Mouse (Mus musculus) liver, embryonic 13.5 days (tissue): ENCODE measurements around the gene Rbm6. TPM values are rescaled to one million over a fixed set of nuclear protein-coding genes. Genes with fewer than 3 reads are reported as not detected.

Source experiments
- ATAC-seq: fragments of 200-750 bp; cut with Nextera tagmentation; 2 replicates; pipeline ENCODE4 v1.8.0; 2017; ENCODE audit warnings: low read depth, mild to moderate bottlenecking, moderate number of reproducible peaks, moderate library complexity
- DNase-seq: peaks from one replicate; pipeline ENCODE4 v3.0.0; 2022
- H3K27ac ChIP-seq: fragments of 300-500 bp; sonication (generic); 2 replicates; pipeline ENCODE4 v1.5.1; 2015; ENCODE audit warnings: moderate library complexity, mild to moderate bottlenecking, inconsistent platforms
- H3K27me3 ChIP-seq: fragments of 300-500 bp; sonication (generic); 2 replicates; pipeline ENCODE4 v1.6.1; 2015; ENCODE audit warnings: mild to moderate bottlenecking, inconsistent platforms
- H3K36me3 ChIP-seq: fragments of 300-500 bp; sonication (generic); 2 replicates; pipeline ENCODE4 v1.6.1; 2015; ENCODE audit warnings: mild to moderate bottlenecking, inconsistent platforms
- H3K4me1 ChIP-seq: fragments of 300-500 bp; sonication (generic); replicated peaks from 2 replicates; pipeline ENCODE4 v1.6.1; 2015; ENCODE audit warnings: inconsistent platforms
- H3K4me2 ChIP-seq: fragments of 300-500 bp; sonication (generic); 2 replicates; pipeline ENCODE4 v1.6.1; 2015; ENCODE audit warnings: inconsistent platforms, mild to moderate bottlenecking, moderate library complexity
- H3K4me3 ChIP-seq: fragments of 300-500 bp; sonication (generic); replicated peaks from 2 replicates; pipeline ENCODE4 v1.5.1; 2015; ENCODE audit warnings: mild to moderate bottlenecking, inconsistent platforms
- H3K9ac ChIP-seq: fragments of 300-500 bp; sonication (generic); 2 replicates; pipeline ENCODE4 v1.6.1; 2015; ENCODE audit warnings: mild to moderate bottlenecking, inconsistent platforms
- H3K9me3 ChIP-seq: fragments of 300-500 bp; sonication (generic); replicated peaks from 2 replicates; pipeline ENCODE4 v1.6.1; 2016; ENCODE audit warnings: inconsistent platforms
- WGBS: fragments of 180-500 bp; shearing (Covaris S2); methylation state at CpG from one replicate; pipeline ENCODE4 v1.1.7; 2015; ENCODE audit not compliant: insufficient replicate concordance; 5-methylcytosine and 5-hydroxymethylcytosine counted together
- polyA plus RNA-seq: library from polyadenylated mRNA; unstranded; fragments of >200 nt; fragmentation: Nextera tagmentation; extraction: Ambion mirVana; gene quantifications from 2 replicates; pipeline ENCODE4 v1.2.1, GENCODE M21; 2015

Rbm6 gene
- polyA plus RNA-seq: 30.4 and 36.2 TPM in 2 replicates

- peaks cover 10% of the 10 kb centered on the region; the same call in 1 of the 2 replicates for H3K27me3 ChIP-seq
- no peak for ATAC-seq
- 5% methylated on average over 14 of the region's 14 CpGs for WGBS
- no peaks in the 10 kb centered on the region for H3K9me3 ChIP-seq
- H3K4me2 ChIP-seq: peak within 1 kb of the TSS; percentile 79
- peak within 1 kb of the TSS; percentile 99 for H3K27ac ChIP-seq
- no peak for DNase-seq
- H3K4me3 ChIP-seq: peak within 1 kb of the TSS; percentile 77
- peak within 1 kb of the TSS; percentile 96 for H3K9ac ChIP-seq
- H3K36me3 ChIP-seq: peaks cover 5% of the 10 kb centered on the region
- peaks cover 30% of the 10 kb centered on the region for H3K4me1 ChIP-seq
These were observed at the start of gene Rbm6 for GRCm38 (mm10) chr9:107873137-107873536. Gene Rbm6 (minus strand): TSS chr9:107873237.

- Histone ChIP-seq H3K4me2 (no peak overlapping the region), H3K4me3 (no peak overlapping the region), H3K27me3 (peaks cover 21% of the 10 kb centered on the region), H3K36me3 (no peaks in the 10 kb centered on the region), H3K27ac (no peak overlapping the region), H3K9me3 (no peaks in the 10 kb centered on the region), H3K9ac (no peak overlapping the region), H3K4me1 (peaks cover 7% of the 10 kb centered on the region; the same call in 1 of the 2 replicates)
- no peak for ATAC-seq
- DNase-seq: no peak
- WGBS: 68% methylated on average over 5 of the region's 5 CpGs
These were observed 46.4 kb upstream of the Rbm6 start for GRCm38 (mm10) chr9:107919441-107919840.

- no peak overlapping the region for H3K4me3 ChIP-seq
- peaks cover 19% of the 10 kb centered on the region for H3K27me3 ChIP-seq
- no peak for DNase-seq
- 59% methylated on average over 6 of the region's 6 CpGs for WGBS
- H3K4me1 ChIP-seq: peaks cover 3% of the 10 kb centered on the region; the same call in 1 of the 2 replicates
- no peak overlapping the region for H3K4me2 ChIP-seq
- H3K27ac ChIP-seq: no peak overlapping the region
- ATAC-seq: no peak
- H3K36me3 ChIP-seq: no peaks in the 10 kb centered on the region
- H3K9ac ChIP-seq: no peak overlapping the region
- no peaks in the 10 kb centered on the region for H3K9me3 ChIP-seq
These were observed 45.8 kb upstream of the Rbm6 start for GRCm38 (mm10) chr9:107918884-107919283.

GRCm38 (mm10) chr9:107917895-107918608 is 45.0 kb upstream of the Rbm6 start:
- H3K4me1 ChIP-seq: no peaks in the 10 kb centered on the region
- no peak overlapping the region for H3K4me2 ChIP-seq
- H3K4me3 ChIP-seq: no peak overlapping the region
- peaks cover 13% of the 10 kb centered on the region for H3K27me3 ChIP-seq
- WGBS: 49% methylated on average over 13 of the region's 13 CpGs
- no peaks in the 10 kb centered on the region for H3K9me3 ChIP-seq
- H3K27ac ChIP-seq: no peak overlapping the region
- no peak overlapping the region for H3K9ac ChIP-seq
- H3K36me3 ChIP-seq: no peaks in the 10 kb centered on the region
- ATAC-seq (no peak), DNase-seq (no peak)

GRCm38 (mm10) chr9:107914764-107915420 is 41.9 kb upstream of the Rbm6 start:
- no peaks in the 10 kb centered on the region for H3K4me1 ChIP-seq
- no peak overlapping the region for H3K27ac ChIP-seq
- no peak overlapping the region for H3K4me2 ChIP-seq
- no peak overlapping the region for H3K4me3 ChIP-seq
- no peaks in the 10 kb centered on the region for H3K36me3 ChIP-seq
- WGBS: 66% methylated on average over 16 of the region's 16 CpGs
- no peak for DNase-seq
- peaks cover 19% of the 10 kb centered on the region for H3K27me3 ChIP-seq
- ATAC-seq: no peak
- no peaks in the 10 kb centered on the region for H3K9me3 ChIP-seq
- no peak overlapping the region for H3K9ac ChIP-seq

- H3K9ac ChIP-seq: no peak overlapping the region
- no peak for DNase-seq
- H3K4me3 ChIP-seq: no peak overlapping the region
- peaks cover 23% of the 10 kb centered on the region for H3K27me3 ChIP-seq
- no peak for ATAC-seq
- no peak overlapping the region for H3K4me2 ChIP-seq
- WGBS: 73% methylated on average over 15 of the region's 15 CpGs
- H3K9me3 ChIP-seq: no peaks in the 10 kb centered on the region
- peaks cover 40% of the 10 kb centered on the region for H3K4me1 ChIP-seq
- H3K27ac ChIP-seq: no peak overlapping the region
- H3K36me3 ChIP-seq: no peaks in the 10 kb centered on the region
These were observed 37.2 kb upstream of the Rbm6 start for GRCm38 (mm10) chr9:107910025-107910769.

GRCm38 (mm10) chr9:107908410-107909158 is 35.5 kb upstream of the Rbm6 start:
- peaks cover 45% of the 10 kb centered on the region for H3K4me1 ChIP-seq
- peaks cover 18% of the 10 kb centered on the region for H3K27me3 ChIP-seq
- WGBS: 23% methylated on average over 18 of the region's 18 CpGs
- H3K36me3 ChIP-seq: no peaks in the 10 kb centered on the region
- ATAC-seq: no peak
- DNase-seq: no peak
- H3K4me3 ChIP-seq: peak overlapping the region; percentile 6; the same call in 1 of the 2 replicates
- H3K27ac ChIP-seq: no peak overlapping the region
- no peaks in the 10 kb centered on the region for H3K9me3 ChIP-seq
- peak overlapping the region; percentile 27; the same call in 1 of the 2 replicates for H3K9ac ChIP-seq
- peak overlapping the region; percentile 71 for H3K4me2 ChIP-seq

- no peak overlapping the region for H3K27ac ChIP-seq
- H3K9ac ChIP-seq: no peak overlapping the region
- 75% methylated on average over 14 of the region's 14 CpGs for WGBS
- H3K4me3 ChIP-seq: 0 out of 2 replicates have a peak overlapping the region, but pooled peaks have one; percentile 6
- peaks cover 15% of the 10 kb centered on the region for H3K27me3 ChIP-seq
- no peaks in the 10 kb centered on the region for H3K9me3 ChIP-seq
- ATAC-seq (no peak), DNase-seq (no peak)
- peak overlapping the region; percentile 71 for H3K4me2 ChIP-seq
- H3K4me1 ChIP-seq: peaks cover 45% of the 10 kb centered on the region
- H3K36me3 ChIP-seq: no peaks in the 10 kb centered on the region
These were observed 34.7 kb upstream of the Rbm6 start for GRCm38 (mm10) chr9:107907801-107908120.

- no peak for DNase-seq
- no peak overlapping the region for H3K27ac ChIP-seq
- no peak for ATAC-seq
These were observed 34.1 kb upstream of the Rbm6 start for GRCm38 (mm10) chr9:107906967-107907800.

GRCm38 (mm10) chr9:107906252-107906966 is 33.4 kb upstream of the Rbm6 start, which contains the start of gene Mst1r:
Gene Mst1r (plus strand): TSS chr9:107906873.
- DNase-seq: peak; percentile 76
- H3K27me3 ChIP-seq: peaks cover 19% of the 10 kb centered on the region
- peak; percentile 76 for ATAC-seq
- peak within 1 kb of the TSS; percentile 50 for H3K4me3 ChIP-seq
- peaks cover 48% of the 10 kb centered on the region for H3K4me1 ChIP-seq
- peak within 1 kb of the TSS; percentile 71 for H3K4me2 ChIP-seq
- H3K9me3 ChIP-seq: no peaks in the 10 kb centered on the region
- WGBS: 27% methylated on average over 19 of the region's 19 CpGs
- no peak within 1 kb of the TSS for H3K27ac ChIP-seq
- no peaks in the 10 kb centered on the region for H3K36me3 ChIP-seq
- H3K9ac ChIP-seq: peak within 1 kb of the TSS; percentile 61

More at GRCm38 (mm10) chr9:107906967-107907800, 34.1 kb upstream of the Rbm6 start:
- Histone ChIP-seq H3K36me3 (no peaks in the 10 kb centered on the region), H3K4me3 (peak overlapping the region; percentile 50), H3K9ac (peak overlapping the region; percentile 61), H3K27me3 (peaks cover 12% of the 10 kb centered on the region), H3K9me3 (no peaks in the 10 kb centered on the region), H3K4me2 (peak overlapping the region; percentile 71), H3K4me1 (peaks cover 45% of the 10 kb centered on the region)
- WGBS: 61% methylated on average over 31 of the region's 31 CpGs
